Mouse (Mus musculus) megakaryocyte, embryonic 14.5 days (primary cell): ENCODE measurements around the gene Pate2.

Experiments
- FLI1 ChIP-seq: IDR thresholded peaks from 2 replicates; pipeline ENCODE4 v1.6.1; 2012; ENCODE audit warnings: low read length, inconsistent platforms, mixed read lengths
- GATA1 ChIP-seq: IDR thresholded peaks from 3 replicates; pipeline ENCODE4 v1.6.1; 2012; ENCODE audit warnings: mixed read lengths, low read length, inconsistent platforms, borderline replicate concordance

GRCm38 (mm10) chr9:35574416-35574815 is 4.3 kb downstream of the Pate2 start:
- TF ChIP-seq GATA1 (no peak), FLI1 (no peak)
